In the genomic region with DNA sequence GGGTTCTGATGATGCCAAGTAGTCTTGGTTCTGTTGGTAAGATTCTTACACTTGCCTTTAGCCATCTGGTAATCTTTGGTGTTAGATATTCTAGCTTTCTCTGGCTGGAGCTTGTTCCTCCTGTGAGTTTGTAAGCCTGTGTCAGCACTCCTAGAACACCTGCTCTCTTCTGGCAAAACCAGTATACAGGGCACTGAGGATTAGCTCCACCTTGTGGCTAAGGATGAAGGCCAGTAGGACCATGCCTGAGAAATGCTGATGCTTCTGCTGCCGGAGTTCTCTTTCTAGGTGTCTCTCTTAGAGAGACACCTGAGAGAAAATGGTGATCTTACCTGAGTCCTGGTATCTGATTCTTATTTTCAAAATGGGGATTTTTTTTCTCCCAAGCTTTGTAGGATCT, we compare ENCODE assay signal across 15 mouse cellular contexts. TPM values are rescaled to one million over a fixed set of nuclear protein-coding genes. Genes with fewer than 3 reads are reported as not detected.
DNase-seq lines count a peak whose midpoint lies in the region; ATAC-seq and TF ChIP-seq lines count a peak whose summit lies in the region.
"Had no signal": no experiment of that assay in that cellular context is flagged by ENCODE, and none has a peak within 500 bp of the region (broad histone marks: within the 10 kb centered on the region; RNA-seq: fewer than 3 reads in every experiment).

No protein-coding gene starts in this region.

- H3K4me1 ChIP-seq in forebrain, embryonic 12.5 days, result no peaks in the 10 kb centered on the region
- H3K4me1 ChIP-seq in forebrain, embryonic 10.5 days, result no peaks in the 10 kb centered on the region
- H3K4me1 ChIP-seq in ES-Bruce4 (ENCODE audit: control insufficient read depth, insufficient read depth, low read length), result no peaks in the 10 kb centered on the region
- no peaks in the 10 kb centered on the region for H3K4me1 ChIP-seq in cortical plate, adult 2 months (ENCODE audit: control insufficient read depth, insufficient read depth, low read length)
- H3K4me1 ChIP-seq: heart, embryonic 13.5 days; hindbrain, embryonic 15.5 days; lung, embryonic 15.5 days had no signal

- H3K4me3 ChIP-seq in forebrain, embryonic 12.5 days (replicated peaks), result no peak overlapping the region
- no peak overlapping the region for H3K4me3 ChIP-seq in forebrain, embryonic 10.5 days
- no peak overlapping the region for H3K4me3 ChIP-seq in ES-Bruce4 (ENCODE audit: low read depth, low read length)
- H3K4me3 ChIP-seq in cortical plate, adult 2 months (ENCODE audit: insufficient read depth, low read length), result no peak overlapping the region
- H3K4me3 ChIP-seq: heart, embryonic 13.5 days; hindbrain, embryonic 15.5 days; lung, embryonic 15.5 days had no signal

- TF ChIP-seq POLR2A in ES-Bruce4 (IDR thresholded peaks at IDR 0.05; ENCODE audit: insufficient read depth, low read length), result no peak
- no peak for TF ChIP-seq POLR2A in cortical plate, adult 2 months (IDR thresholded peaks at IDR 0.05; ENCODE audit: extremely low read depth, insufficient read depth, low read length)

- H3K27me3 ChIP-seq in forebrain, embryonic 12.5 days, result no peaks in the 10 kb centered on the region
- no peaks in the 10 kb centered on the region for H3K27me3 ChIP-seq in forebrain, embryonic 10.5 days (ENCODE audit: poor library complexity, severe bottlenecking)
- H3K27me3 ChIP-seq in ES-Bruce4 (ENCODE audit: control insufficient read depth, insufficient read depth, low read length, poor library complexity, severe bottlenecking), result no peaks in the 10 kb centered on the region
- H3K27me3 ChIP-seq: CH12.LX; heart, embryonic 13.5 days; hindbrain, embryonic 15.5 days; lung, embryonic 15.5 days had no signal

- no peak overlapping the region for H3K27ac ChIP-seq in forebrain, embryonic 12.5 days
- H3K27ac ChIP-seq in forebrain, embryonic 10.5 days, result no peak overlapping the region
- no peak overlapping the region for H3K27ac ChIP-seq in ES-Bruce4 (ENCODE audit: insufficient read depth, low read length)
- no peak overlapping the region for H3K27ac ChIP-seq in cortical plate, adult 2 months (ENCODE audit: insufficient read depth, low read length)
- H3K27ac ChIP-seq: heart, embryonic 13.5 days; hindbrain, embryonic 15.5 days; lung, embryonic 15.5 days had no signal

- 0 out of 2 replicates have a peak, but pooled peaks have one; percentile 36 for ATAC-seq in forebrain, embryonic 12.5 days (ENCODE audit: low FRiP score)

- H3K9ac ChIP-seq in forebrain, embryonic 12.5 days, result no peak overlapping the region
- no peak overlapping the region for H3K9ac ChIP-seq in ES-Bruce4 (ENCODE audit: low read depth, poor library complexity, severe bottlenecking)
- H3K9ac ChIP-seq: heart, embryonic 13.5 days; hindbrain, embryonic 15.5 days; lung, embryonic 15.5 days had no signal

- H3K4me2 ChIP-seq in forebrain, embryonic 12.5 days, result no peak overlapping the region
- H3K4me2 ChIP-seq: heart, embryonic 13.5 days; hindbrain, embryonic 15.5 days; lung, embryonic 15.5 days had no signal

- H3K36me3 ChIP-seq in forebrain, embryonic 12.5 days (replicated peaks), result no peaks in the 10 kb centered on the region
- no peaks in the 10 kb centered on the region for H3K36me3 ChIP-seq in forebrain, embryonic 10.5 days (replicated peaks)
- no peaks in the 10 kb centered on the region for H3K36me3 ChIP-seq in ES-Bruce4 (ENCODE audit: control insufficient read depth, insufficient read depth, low read length, poor library complexity, severe bottlenecking)
- H3K36me3 ChIP-seq: heart, embryonic 13.5 days; hindbrain, embryonic 15.5 days; lung, embryonic 15.5 days had no signal

- no peak for TF ChIP-seq EP300 in ES-Bruce4 (IDR thresholded peaks at IDR 0.05; ENCODE audit: insufficient read depth, low read depth, low read length)

- peak; percentile 33 for TF ChIP-seq CTCF in ES-Bruce4 (IDR thresholded peaks at IDR 0.05; ENCODE audit: low read depth, low read length)
- peak; percentile 44 for TF ChIP-seq CTCF in cortical plate, adult 2 months (IDR thresholded peaks at IDR 0.05; ENCODE audit: extremely low read depth, insufficient read depth, low read length)

- DNase-seq in forebrain, embryonic 10.5 days (ENCODE audit: extremely low spot score, low spot score), result no peak
- peak; percentile 12 for DNase-seq in layer of hippocampus, adult 9-11 months
- DNase-seq in layer of hippocampus, postnatal 25 days (ENCODE audit: extremely low spot score in 1 of 2, low spot score in 1 of 2), result no peak
- DNase-seq in thymus, postnatal 4 days, result no peak
- no peak for DNase-seq in adrenal gland, postnatal 10 days
- DNase-seq: thymus, postnatal 14 days had no signal

- H3K9me3 ChIP-seq in forebrain, embryonic 12.5 days, result no peaks in the 10 kb centered on the region
- H3K9me3 ChIP-seq in forebrain, embryonic 10.5 days, result no peaks in the 10 kb centered on the region
- no peaks in the 10 kb centered on the region for H3K9me3 ChIP-seq in ES-Bruce4 (replicated peaks; ENCODE audit: control insufficient read depth, insufficient read depth, low read length, poor library complexity, severe bottlenecking)
- H3K9me3 ChIP-seq: heart, embryonic 13.5 days; hindbrain, embryonic 15.5 days; lung, embryonic 15.5 days had no signal

- WGBS in forebrain, embryonic 12.5 days, result 76% methylated on average over 1 of the region's 1 CpGs
- 76% methylated on average over 1 of the region's 1 CpGs for WGBS in forebrain, embryonic 10.5 days

RNA-seq across cellular contexts. Expression of gene Adcyap1, which starts 58.8 kb away (rescaled TPM):
- 6.8 and 7.9 TPM in 2 replicates for polyA plus RNA-seq in forebrain, embryonic 12.5 days (2016; fragmentation: Nextera tagmentation; extraction: Ambion mirVana)
- 1.2 and 2.4 TPM in 2 replicates for polyA plus RNA-seq in forebrain, embryonic 10.5 days (2016; fragmentation: Nextera tagmentation; extraction: Ambion mirVana)
- 10 to 100 TPM in 1 of 2 experiments, 1 to 10 TPM in 1; 8.0 to 12.2 TPM for total RNA-seq in layer of hippocampus, postnatal 25 days (2021)
- 0.78 TPM in 1 of 2 replicates, not detected in the other for polyA plus RNA-seq in ES-Bruce4 (2011; ENCODE audit: insufficient read depth, insufficient read length, low read depth, missing spikeins)
- polyA plus RNA-seq in cortical plate, adult 2 months (2012; rRNA removed), result 15.7 and 17.5 TPM in 2 replicates
- total RNA-seq in adrenal gland, postnatal 10 days (2021), result under 1 TPM in 1 of 2 experiments, not detected in 1; 0.15 TPM
- total RNA-seq: CH12.LX; gastrocnemius, adult 18-20 months had no signal
- polyA plus RNA-seq: spleen, adult 2 months had no signal
